Mouse (Mus musculus) liver, embryonic 14.5 days (tissue): Measurements from ENCODE around the gene Aasdh. TPM values are rescaled to one million over a fixed set of nuclear protein-coding genes. Genes with fewer than 3 reads are reported as not detected.

Experiments
- ATAC-seq: fragments of 200-750 bp; cut with Nextera tagmentation; 2 replicates; pipeline ENCODE4 v1.8.0; 2017; ENCODE audit warnings: moderate number of reproducible peaks, mild to moderate bottlenecking, moderate library complexity; ENCODE audit not compliant: insufficient read depth
- DNase-seq, 3 experiments: peaks; one replicate each; pipeline ENCODE4 v3.0.0-alpha.2; 2012 to 2013; ENCODE audit warnings: low read depth in 3 of 3, low spot score in 3 of 3
- H3K27ac ChIP-seq: fragments of 300-500 bp; sonication (generic); 2 replicates; pipeline ENCODE4 v1.5.1; 2014; ENCODE audit warnings: moderate library complexity, mild to moderate bottlenecking, control low read depth, inconsistent platforms
- H3K27me3 ChIP-seq: fragments of 300-500 bp; sonication (generic); 2 replicates; pipeline ENCODE4 v1.6.1; 2014; ENCODE audit warnings: mild to moderate bottlenecking, low read length, moderate library complexity; ENCODE audit not compliant: control insufficient read depth, insufficient read depth
- H3K36me3 ChIP-seq: fragments of 300-500 bp; sonication (generic); replicated peaks from 2 replicates; pipeline ENCODE4 v1.6.1; 2014; ENCODE audit warnings: low read depth; ENCODE audit not compliant: control insufficient read depth, insufficient read depth
- H3K4me1 ChIP-seq, 2 experiments: fragments of 200-500 bp in 1 of 2; fragments of 300-500 bp in 1 of 2; sonication (generic) in 1 of 2; replicated peaks; 2 replicates each; pipeline ENCODE4 v1.6.1; 2012 to 2014; ENCODE audit warnings: antibody characterized with exemption in 1 of 2, inconsistent platforms in 1 of 2, low read length in 1 of 2; ENCODE audit not compliant: control insufficient read depth in 2 of 2, insufficient read depth in 2 of 2
- H3K4me2 ChIP-seq: fragments of 300-500 bp; sonication (generic); 2 replicates; pipeline ENCODE4 v1.6.1; 2014; ENCODE audit warnings: low read depth, mild to moderate bottlenecking, control low read depth, moderate library complexity
- H3K4me3 ChIP-seq, 2 experiments: fragments of 200-500 bp in 1 of 2; fragments of 300-500 bp in 1 of 2; sonication (generic) in 1 of 2; 2 replicates each; pipeline ENCODE4 v1.5.1; 2012 to 2014; ENCODE audit warnings: low read depth in 2 of 2, low read length in 2 of 2, mild to moderate bottlenecking in 2 of 2, control low read depth in 1 of 2, inconsistent platforms in 1 of 2, moderate library complexity in 1 of 2; ENCODE audit not compliant: insufficient read depth in 1 of 2
- H3K9ac ChIP-seq: fragments of 300-500 bp; sonication (generic); replicated peaks from 2 replicates; pipeline ENCODE4 v1.6.1; 2014; ENCODE audit warnings: mild to moderate bottlenecking, control low read depth, moderate library complexity
- H3K9me3 ChIP-seq: fragments of 300-500 bp; sonication (generic); 2 replicates; pipeline ENCODE4 v1.6.1; 2016; ENCODE audit warnings: low read length, mixed read lengths; ENCODE audit not compliant: control insufficient read depth
- CTCF ChIP-seq: IDR thresholded peaks from 2 replicates; pipeline ENCODE4 v1.5.1; 2016; ENCODE audit warnings: antibody characterized with exemption, low read depth, control low read depth
- EP300 ChIP-seq: IDR thresholded peaks from 2 replicates; pipeline ENCODE4 v1.6.1; 2016; ENCODE audit warnings: antibody characterized with exemption, low read depth
- WGBS: fragments of 180-500 bp; shearing (Covaris S2); extraction: QIAGEN DNeasy Blood & Tissue Kit; methylation state at CpG from one replicate; pipeline ENCODE4 v1.1.7; 2014; ENCODE audit not compliant: insufficient replicate concordance; 5-methylcytosine and 5-hydroxymethylcytosine counted together
- polyA plus RNA-seq, 2 experiments: library from polyadenylated mRNA; depleted of rRNA in 1 of 2; stranded (reverse) in 1 of 2; unstranded in 1 of 2; fragments of >200 nt; fragmentation: Nextera tagmentation in 1 of 2; extraction: Ambion mirVana in 1 of 2; gene quantifications; 2 replicates each; pipeline versions ENCODE4 v1.2.1 to v1.2.3; 2012 to 2014

Aasdh gene
- polyA plus RNA-seq, 2 experiments = 5.2 to 6.7 TPM

- no peaks in the 10 kb centered on the region for H3K9me3 ChIP-seq
- 31% methylated on average over 16 of the region's 16 CpGs for WGBS
- H3K4me3 ChIP-seq = peak overlapping the region; percentile 39 to 67
- DNase-seq = peak; percentile 11 to 41 (median 23)
- H3K4me1 ChIP-seq = 0 out of 4 replicates have a peak, but pooled peaks cover 0 to 4% of the 10 kb centered on the region in 2 experiments
- H3K36me3 ChIP-seq = no peaks in the 10 kb centered on the region; the same call in 1 of the 2 replicates
- peak overlapping the region; percentile 40 for H3K9ac ChIP-seq
- ATAC-seq = peak; percentile 77
- no peak for TF ChIP-seq CTCF
- TF ChIP-seq EP300 = no peak
- no peak overlapping the region for H3K27ac ChIP-seq
- H3K4me2 ChIP-seq = peak overlapping the region; percentile 67
- no peaks in the 10 kb centered on the region for H3K27me3 ChIP-seq
Measured at GRCm38 (mm10) chr5:76868693-76869286, 36.5 kb downstream of the Aasdh start.

- Histone ChIP-seq H3K4me1 (0 out of 4 replicates have a peak, but pooled peaks cover 0 to 4% of the 10 kb centered on the region in 2 experiments), H3K27me3 (no peaks in the 10 kb centered on the region), H3K9me3 (no peaks in the 10 kb centered on the region), H3K4me3 (no peak overlapping the region), H3K4me2 (no peak overlapping the region), H3K27ac (no peak overlapping the region), H3K9ac (no peak overlapping the region), H3K36me3 (no peaks in the 10 kb centered on the region; the same call in 1 of the 2 replicates)
- DNase-seq (no peak), ATAC-seq (no peak)
- 71% methylated on average over 8 of the region's 8 CpGs for WGBS
- TF ChIP-seq CTCF = no peak
- no peak for TF ChIP-seq EP300
Measured at GRCm38 (mm10) chr5:76866819-76867218, 38.5 kb downstream of the Aasdh start.

- no peak overlapping the region for H3K27ac ChIP-seq
- H3K9me3 ChIP-seq = no peaks in the 10 kb centered on the region
- no peaks in the 10 kb centered on the region for H3K4me1 ChIP-seq
- ATAC-seq = no peak
- no peak overlapping the region for H3K4me2 ChIP-seq
- WGBS = 73% methylated on average over 13 of the region's 13 CpGs
- H3K4me3 ChIP-seq = no peak overlapping the region
- peaks cover 32% of the 10 kb centered on the region for H3K27me3 ChIP-seq
- no peak for DNase-seq
- no peak for TF ChIP-seq CTCF
- TF ChIP-seq EP300 = no peak
- H3K9ac ChIP-seq = no peak overlapping the region
- no peaks in the 10 kb centered on the region for H3K36me3 ChIP-seq
Measured at GRCm38 (mm10) chr5:76858444-76858843, 46.9 kb downstream of the Aasdh start.

GRCm38 (mm10) chr5:76857103-76858015 lies 48.0 kb downstream of the Aasdh start:
- peak overlapping the region; percentile 0 to 29; a peak in 3 of 4 replicates for H3K4me3 ChIP-seq
- no peak for DNase-seq
- H3K27me3 ChIP-seq = peaks cover 32% of the 10 kb centered on the region
- H3K27ac ChIP-seq = no peak overlapping the region
- no peak overlapping the region for H3K9ac ChIP-seq
- no peaks in the 10 kb centered on the region for H3K4me1 ChIP-seq
- no peak for ATAC-seq
- H3K36me3 ChIP-seq = no peaks in the 10 kb centered on the region
- WGBS = 24% methylated on average over 62 of the region's 62 CpGs
- peak overlapping the region; percentile 48 for H3K4me2 ChIP-seq
- no peaks in the 10 kb centered on the region for H3K9me3 ChIP-seq
- TF ChIP-seq EP300 (no peak), CTCF (no peak)
